Mouse (Mus musculus) heart, adult 2 months (tissue): ENCODE measurements around the gene Rhox4f. TPM values are rescaled to one million over a fixed set of nuclear protein-coding genes. Genes with fewer than 3 reads are reported as not detected.
"Not testable (repeated sequence)": the region's sequence is repeated elsewhere in the genome, so short reads cannot be mapped to it uniquely, and the experiment has no call there.

ENCODE experiments used
- DNase-seq, 2 experiments: peaks; one replicate each; pipeline ENCODE4 v3.0.0; 2021
- H3K27ac ChIP-seq: fragments of 200-600 bp; 2 replicates; pipeline ENCODE4 v1.8.1; 2022
- H3K27me3 ChIP-seq: fragments of 200-500 bp; 2 replicates; pipeline ENCODE4 v1.6.1; 2012; ENCODE audit warnings: mild to moderate bottlenecking, low read length, inconsistent platforms, mixed read lengths; ENCODE audit not compliant: control insufficient read depth, insufficient read depth
- H3K36me3 ChIP-seq: fragments of 200-500 bp; 2 replicates; pipeline ENCODE4 v1.6.1; 2012; ENCODE audit warnings: low read length, inconsistent platforms; ENCODE audit not compliant: control insufficient read depth, insufficient read depth
- H3K4me1 ChIP-seq: fragments of 200-500 bp; 2 replicates; pipeline ENCODE4 v1.6.1; 2011; ENCODE audit warnings: low read length; ENCODE audit not compliant: control insufficient read depth, insufficient read depth
- H3K4me3 ChIP-seq: fragments of 200-600 bp; 2 replicates; pipeline ENCODE4 v1.8.1; 2022
- H3K79me2 ChIP-seq: fragments of 200-500 bp; replicated peaks from 2 replicates; pipeline ENCODE4 v1.6.1; 2012; ENCODE audit warnings: mild to moderate bottlenecking, inconsistent platforms, low read length, moderate library complexity, mixed read lengths; ENCODE audit not compliant: control insufficient read depth, insufficient read depth
- H3K9ac ChIP-seq: fragments of 200-500 bp; 2 replicates; pipeline ENCODE4 v1.6.1; 2012; ENCODE audit warnings: low read depth, mild to moderate bottlenecking, control low read depth, inconsistent platforms, low read length, mixed read lengths
- WGBS: fragments of 180-500 bp; shearing (Covaris S2); methylation state at CpG from one replicate; pipeline ENCODE4 v1.1.7; 2018; 5-methylcytosine and 5-hydroxymethylcytosine counted together
- intact Hi-C: fragments of 180-260 bp; cut with DNase I; formaldehyde crosslinking; loops from one replicate; pipeline ENCODE4 v1.15.1; 2025
- long read RNA-seq: library from polyadenylated mRNA; stranded (forward); transcript quantifications from one replicate; pipeline ENCODE4 v2.0.0, GENCODE M21; 2021
- polyA plus RNA-seq: library from polyadenylated mRNA; depleted of rRNA; stranded (reverse); fragments of >200 nt; gene quantifications from 2 replicates; pipeline ENCODE4 v1.2.3, GENCODE M21; 2012; rRNA removed
- total RNA-seq, 2 experiments: library from RNA; stranded (reverse); gene quantifications; 2 replicates each; pipeline ENCODE4 v1.2.3; 2021

Rhox4f gene
- total RNA-seq (not detected), polyA plus RNA-seq (not detected in 2 replicates)
- long read RNA-seq: 0 reads

- H3K79me2 ChIP-seq, H3K4me1 ChIP-seq, H3K4me3 ChIP-seq, H3K27ac ChIP-seq, H3K36me3 ChIP-seq, intact Hi-C loops, H3K9ac ChIP-seq, H3K27me3 ChIP-seq, DNase-seq: not testable (repeated sequence)
- WGBS: 89% methylated on average over 17 of the region's 19 CpGs
Observed at GRCm38 (mm10) chrX:37607604-37608003, at the start of gene Rhox4f. Rhox4f (minus strand) TSS chrX:37607704.

- H3K4me3 ChIP-seq, H3K9ac ChIP-seq, DNase-seq, H3K4me1 ChIP-seq, H3K79me2 ChIP-seq, H3K27me3 ChIP-seq, H3K36me3 ChIP-seq, H3K27ac ChIP-seq, intact Hi-C loops: not testable (repeated sequence)
- WGBS: 89% methylated on average over 19 of the region's 20 CpGs
Observed at GRCm38 (mm10) chrX:37651227-37651626, 43.7 kb upstream of the Rhox4f start, which contains the start of gene Rhox4g. Rhox4g (minus strand) TSS chrX:37651327.

DNA sequence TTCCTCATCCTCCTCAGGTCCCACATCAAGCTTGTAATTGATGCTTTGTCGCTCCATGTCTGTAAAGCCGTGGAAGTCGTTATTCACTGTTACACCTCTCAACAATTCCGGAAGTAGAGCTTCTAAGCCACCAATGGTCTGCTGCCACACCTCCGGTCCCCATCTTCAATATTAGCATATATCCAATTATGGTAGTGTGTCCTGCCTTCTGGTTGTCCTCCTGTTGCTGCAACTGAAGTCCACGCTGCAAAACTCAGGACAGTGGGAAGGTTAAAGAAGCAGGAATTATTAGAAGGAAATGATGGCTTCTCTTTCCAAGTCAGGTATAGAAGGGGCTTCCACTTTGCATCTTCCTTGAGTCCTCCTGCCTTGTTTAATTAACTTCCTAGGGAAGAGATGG, 35.9 kb upstream of the Rhox4f start, which contains the start of gene Rhox2g:
TSS of gene Rhox2g (minus strand) at position 101 of the 400 bp plus-strand sequence.
- 88% methylated on average over 6 of the region's 6 CpGs for WGBS
- H3K27ac ChIP-seq, DNase-seq, H3K79me2 ChIP-seq, intact Hi-C loops, H3K27me3 ChIP-seq, H3K36me3 ChIP-seq, H3K9ac ChIP-seq, H3K4me3 ChIP-seq, H3K4me1 ChIP-seq: not testable (repeated sequence)

- intact Hi-C loops, H3K4me1 ChIP-seq, H3K4me3 ChIP-seq, H3K9ac ChIP-seq, H3K36me3 ChIP-seq, DNase-seq, H3K27me3 ChIP-seq, H3K79me2 ChIP-seq, H3K27ac ChIP-seq: not testable (repeated sequence)
- WGBS: 81% methylated on average over 2 of the region's 2 CpGs
Observed at GRCm38 (mm10) chrX:37628512-37628911, 21.0 kb upstream of the Rhox4f start, which contains the start of gene Rhox3g. Rhox3g (minus strand) TSS chrX:37628612.

- H3K4me3 ChIP-seq, DNase-seq, H3K79me2 ChIP-seq, H3K27me3 ChIP-seq, H3K36me3 ChIP-seq, H3K27ac ChIP-seq, intact Hi-C loops, H3K9ac ChIP-seq, H3K4me1 ChIP-seq: not testable (repeated sequence)
Observed at GRCm38 (mm10) chrX:37580692-37581091, 26.8 kb downstream of the Rhox4f start, which contains the start of gene Rhox3f. Rhox3f (plus strand) TSS chrX:37580992.

GRCm38 (mm10) chrX:37572638-37573037, 34.9 kb downstream of the Rhox4f start:
- H3K36me3 ChIP-seq, H3K27ac ChIP-seq, H3K79me2 ChIP-seq, H3K4me1 ChIP-seq, intact Hi-C loops, H3K27me3 ChIP-seq, H3K4me3 ChIP-seq, DNase-seq, H3K9ac ChIP-seq: not testable (repeated sequence)
- WGBS: 56% methylated on average over 2 of the region's 2 CpGs

DNA sequence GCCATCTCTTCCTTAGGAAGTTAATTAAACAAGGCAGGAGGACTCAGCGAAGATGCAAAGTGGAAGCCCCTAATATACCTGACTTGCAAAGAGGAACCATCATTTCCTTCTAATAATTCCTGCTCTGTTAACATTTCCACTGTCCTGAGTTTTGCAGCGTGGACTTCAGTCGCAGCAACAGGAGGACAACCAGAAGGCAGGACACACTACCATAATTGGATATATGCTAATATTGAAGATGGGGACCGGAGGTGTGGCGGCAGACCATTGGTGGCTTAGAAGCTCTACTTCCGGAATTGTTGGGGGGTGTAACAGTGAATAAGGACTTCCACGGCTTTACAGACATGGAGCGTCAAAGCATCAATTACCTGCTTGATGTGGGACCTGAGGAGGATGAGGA, 36.4 kb downstream of the Rhox4f start, which contains the start of gene Rhox2f:
TSS of gene Rhox2f (plus strand) at position 301 of the 400 bp plus-strand sequence.
- H3K9ac ChIP-seq, H3K79me2 ChIP-seq, H3K4me1 ChIP-seq, intact Hi-C loops, H3K36me3 ChIP-seq, DNase-seq, H3K27me3 ChIP-seq, H3K27ac ChIP-seq, H3K4me3 ChIP-seq: not testable (repeated sequence)
- 86% methylated on average over 8 of the region's 8 CpGs for WGBS

GRCm38 (mm10) chrX:37557112-37557511, 50.4 kb downstream of the Rhox4f start, which contains the start of gene Rhox4e:
Rhox4e (plus strand) TSS chrX:37557412.
- 96% methylated on average over 9 of the region's 18 CpGs for WGBS
- H3K4me1 ChIP-seq, H3K36me3 ChIP-seq, intact Hi-C loops, H3K27me3 ChIP-seq, H3K9ac ChIP-seq, H3K79me2 ChIP-seq, DNase-seq, H3K4me3 ChIP-seq, H3K27ac ChIP-seq: not testable (repeated sequence)
